Mouse (Mus musculus) olfactory bulb, adult 2 months (tissue): Measurements from ENCODE around the gene Tgfb1. TPM values are rescaled to one million over a fixed set of nuclear protein-coding genes. Genes with fewer than 3 reads are reported as not detected.
A peak's percentile ranks its signal among the peaks of the same experiment; 100 is the strongest.

Source experiments
- H3K27ac ChIP-seq: fragments of 200-500 bp; 2 replicates; pipeline ENCODE4 v1.5.1; 2012; ENCODE audit warnings: low read depth, low read length; ENCODE audit not compliant: insufficient read depth
- H3K4me1 ChIP-seq: fragments of 200-500 bp; 2 replicates; pipeline ENCODE4 v1.6.1; 2012; ENCODE audit warnings: low read length; ENCODE audit not compliant: control insufficient read depth, insufficient read depth
- H3K4me3 ChIP-seq: fragments of 200-500 bp; 2 replicates; pipeline ENCODE4 v1.5.1; 2012; ENCODE audit warnings: mild to moderate bottlenecking, low read depth, low read length, moderate library complexity; ENCODE audit not compliant: insufficient read depth
- CTCF ChIP-seq: fragments of 200-500 bp; IDR thresholded peaks from 2 replicates; pipeline ENCODE4 v1.5.1; 2012; ENCODE audit warnings: low read depth, mild to moderate bottlenecking, low read length, moderate library complexity; ENCODE audit not compliant: insufficient read depth
- POLR2A ChIP-seq: fragments of 200-500 bp; IDR thresholded peaks from 2 replicates; pipeline ENCODE4 v1.6.1; 2012; ENCODE audit warnings: mild to moderate bottlenecking, low read depth, low read length, moderate library complexity; ENCODE audit not compliant: insufficient read depth
- WGBS: fragments of 180-500 bp; shearing (Covaris S2); methylation state at CpG from one replicate; pipeline ENCODE4 v1.1.7; 2018; 5-methylcytosine and 5-hydroxymethylcytosine counted together
- polyA plus RNA-seq: library from polyadenylated mRNA; stranded (reverse); fragments of >200 nt; gene quantifications from 2 replicates; pipeline ENCODE4 v1.2.4, GENCODE M21; 2012; ENCODE audit warnings: low replicate concordance; ENCODE audit not compliant: missing spikeins, insufficient read depth, insufficient read length

Gene Tgfb1
- polyA plus RNA-seq, 1 experiment, result not detected

- H3K27ac ChIP-seq, result no peak overlapping the region
- no peaks in the 10 kb centered on the region for H3K4me1 ChIP-seq
- WGBS, result 86% methylated on average over 8 of the region's 8 CpGs
- no peak for TF ChIP-seq CTCF
- no peak for TF ChIP-seq POLR2A
- H3K4me3 ChIP-seq, result no peak overlapping the region
Observed at GRCm38 (mm10) chr7:25731294-25732055, 44.7 kb downstream of the Tgfb1 start.

- Histone ChIP-seq H3K4me3 (no peak overlapping the region), H3K4me1 (no peaks in the 10 kb centered on the region), H3K27ac (no peak overlapping the region)
- 78% methylated on average over 4 of the region's 4 CpGs for WGBS
- TF ChIP-seq POLR2A, result no peak
- TF ChIP-seq CTCF, result no peak
Observed at GRCm38 (mm10) chr7:25734991-25735390, 48.2 kb downstream of the Tgfb1 start.

- H3K4me3 ChIP-seq, result no peak overlapping the region
- WGBS, result 91% methylated on average over 2 of the region's 2 CpGs
- H3K4me1 ChIP-seq, result no peaks in the 10 kb centered on the region
- TF ChIP-seq POLR2A (no peak), CTCF (no peak)
- H3K27ac ChIP-seq, result no peak overlapping the region
Observed at GRCm38 (mm10) chr7:25736920-25737319, 50.1 kb downstream of the Tgfb1 start.

- no peak overlapping the region for H3K27ac ChIP-seq
- TF ChIP-seq CTCF (no peak), POLR2A (no peak)
- H3K4me1 ChIP-seq, result no peaks in the 10 kb centered on the region
- WGBS, result 86% methylated on average over 3 of the region's 3 CpGs
- no peak overlapping the region for H3K4me3 ChIP-seq
Observed at GRCm38 (mm10) chr7:25738277-25738676, 51.5 kb downstream of the Tgfb1 start.

- WGBS, result 62% methylated on average over 3 of the region's 3 CpGs
- Histone ChIP-seq H3K4me3 (no peak overlapping the region), H3K4me1 (no peaks in the 10 kb centered on the region), H3K27ac (no peak overlapping the region)
- TF ChIP-seq CTCF (no peak), POLR2A (no peak)
Observed at GRCm38 (mm10) chr7:25746844-25747243, 60.0 kb downstream of the Tgfb1 start.

GRCm38 (mm10) chr7:25753076-25753475 is 66.3 kb downstream of the Tgfb1 start:
- H3K27ac ChIP-seq, result no peak overlapping the region
- H3K4me1 ChIP-seq, result 0 out of 2 replicates have a peak, but pooled peaks cover 3% of the 10 kb centered on the region
- no peak overlapping the region for H3K4me3 ChIP-seq
- TF ChIP-seq POLR2A, result no peak
- no peak for TF ChIP-seq CTCF

- Histone ChIP-seq H3K4me3 (peak overlapping the region; percentile 81), H3K4me1 (0 out of 2 replicates have a peak, but pooled peaks cover 3% of the 10 kb centered on the region), H3K27ac (peak overlapping the region; percentile 87)
- TF ChIP-seq POLR2A (no peak), CTCF (no peak; the same call in 1 of the 2 replicates)
- under 1% methylated on average over 46 of the region's 46 CpGs for WGBS
Observed at GRCm38 (mm10) chr7:25753643-25754438, 67.0 kb downstream of the Tgfb1 start.

GRCm38 (mm10) chr7:25754439-25754737 is 67.6 kb downstream of the Tgfb1 start:
- peak overlapping the region; percentile 81 for H3K4me3 ChIP-seq
- WGBS, result under 1% methylated on average over 30 of the region's 30 CpGs
- H3K4me1 ChIP-seq, result 0 out of 2 replicates have a peak, but pooled peaks cover 3% of the 10 kb centered on the region
- peak; percentile 29 for TF ChIP-seq POLR2A
- 0 out of 2 replicates have a peak, but pooled peaks have one; percentile 16 for TF ChIP-seq CTCF
- H3K27ac ChIP-seq, result peak overlapping the region; percentile 87

Other genes starting within 250 kb of the Tgfb1 start
- gene Ceacam1, start 209.4 kb upstream of the Tgfb1 start, polyA plus RNA-seq, result not detected in 2 replicates
- gene Ceacam2, start 147.1 kb upstream of the Tgfb1 start, polyA plus RNA-seq, result not detected in 2 replicates
- gene Erich4, start 71.1 kb upstream of the Tgfb1 start, polyA plus RNA-seq, result not detected in 2 replicates
- not detected in 2 replicates for gene Dmac2, start 67.6 kb upstream of the Tgfb1 start, polyA plus RNA-seq
- gene B3gnt8, start 60.3 kb upstream of the Tgfb1 start, polyA plus RNA-seq, result not detected in 2 replicates
- not detected in 2 replicates for gene Bckdha, start 28.0 kb upstream of the Tgfb1 start, polyA plus RNA-seq
- not detected in 2 replicates for gene Exosc5, start 27.8 kb upstream of the Tgfb1 start, polyA plus RNA-seq
- gene Tmem91, start 11.8 kb upstream of the Tgfb1 start, polyA plus RNA-seq, result not detected in 2 replicates
- gene B9d2, start 6.2 kb upstream of the Tgfb1 start, polyA plus RNA-seq, result not detected in 2 replicates
- gene Ccdc97, start 32.1 kb downstream of the Tgfb1 start, polyA plus RNA-seq, result not detected in 2 replicates
- 160 TPM in 1 of 2 replicates, not detected in the other for gene Hnrnpul1, start 67.8 kb downstream of the Tgfb1 start, polyA plus RNA-seq
- gene Axl, start 101.7 kb downstream of the Tgfb1 start, polyA plus RNA-seq, result not detected in 2 replicates
- gene Cyp2s1, start 129.9 kb downstream of the Tgfb1 start, polyA plus RNA-seq, result not detected in 2 replicates
- not detected in 2 replicates for gene Cyp2b10, start 210.6 kb downstream of the Tgfb1 start, polyA plus RNA-seq